Mouse (Mus musculus) embryonic fibroblast, embryonic 13.5 days (primary cell): Measurements from ENCODE around the gene Nf1. TPM values are rescaled to one million over a fixed set of nuclear protein-coding genes. Genes with fewer than 3 reads are reported as not detected.

Source experiments
- H3K27ac ChIP-seq: 2 replicates; pipeline ENCODE4 v1.5.1; 2012; ENCODE audit warnings: low read length, control low read depth, inconsistent platforms; ENCODE audit not compliant: insufficient read depth
- H3K4me1 ChIP-seq: 2 replicates; pipeline ENCODE4 v1.6.1; 2011; ENCODE audit warnings: low read length; ENCODE audit not compliant: control insufficient read depth, insufficient read depth
- H3K4me3 ChIP-seq: 2 replicates; pipeline ENCODE4 v1.5.1; 2011; ENCODE audit warnings: mild to moderate bottlenecking, control low read depth, low read length; ENCODE audit not compliant: insufficient read depth
- CTCF ChIP-seq: IDR thresholded peaks from 2 replicates; pipeline ENCODE4 v1.5.1; 2011; ENCODE audit warnings: mild to moderate bottlenecking, control low read depth, low read length, moderate library complexity, borderline replicate concordance; ENCODE audit not compliant: insufficient read depth
- POLR2A ChIP-seq: IDR thresholded peaks from 2 replicates; pipeline ENCODE4 v1.6.1; 2011; ENCODE audit warnings: low read depth, mild to moderate bottlenecking, control low read depth, low read length, moderate library complexity
- polyA plus RNA-seq: library from polyadenylated mRNA; stranded (reverse); fragments of >200 nt; gene quantifications from 2 replicates; pipeline ENCODE4 v1.2.4, GENCODE M21; 2011; ENCODE audit warnings: low read depth; ENCODE audit not compliant: missing spikeins, insufficient read length

The Nf1 gene
- polyA plus RNA-seq, 1 experiment, result 65.2 TPM

DNA sequence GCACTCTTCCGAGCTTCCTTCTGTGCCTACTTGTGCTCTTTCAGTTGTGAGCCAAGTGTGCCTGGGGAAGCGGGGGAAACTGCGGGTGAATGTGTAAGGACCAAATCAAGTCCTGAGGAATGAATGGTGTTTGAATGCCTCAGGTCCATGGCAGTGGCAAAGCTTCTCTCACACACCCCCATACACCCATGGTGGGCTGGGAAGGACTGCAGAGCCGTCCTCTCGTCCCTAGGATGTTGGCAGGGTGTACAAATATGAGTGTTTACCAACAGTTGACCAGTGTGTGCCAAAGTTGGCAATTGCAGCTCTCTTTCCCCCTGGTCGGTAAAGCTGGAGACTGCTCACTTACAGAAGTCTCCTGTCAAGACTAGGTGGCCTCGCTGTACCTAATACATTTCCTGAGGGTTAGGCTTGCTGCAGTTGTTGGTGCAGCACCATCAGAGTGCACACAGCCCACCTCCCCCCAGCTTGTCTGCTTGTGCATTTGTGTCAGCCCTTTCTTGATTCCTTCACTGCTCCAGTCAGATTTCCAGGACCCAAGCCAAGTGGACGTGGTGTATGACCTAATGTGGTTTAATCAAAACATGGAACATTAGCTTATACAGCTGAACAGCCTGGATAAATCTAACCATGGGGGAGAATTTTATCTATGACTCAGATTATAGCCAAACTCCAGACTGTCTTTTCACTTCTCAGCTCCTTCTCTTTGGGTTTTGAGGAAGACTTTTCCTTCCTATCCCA, 194.6 kb downstream of the Nf1 start:
- no peak for TF ChIP-seq POLR2A
- no peak for TF ChIP-seq CTCF
- H3K4me1 ChIP-seq, result peaks cover 12% of the 10 kb centered on the region
- no peak overlapping the region for H3K4me3 ChIP-seq
- H3K27ac ChIP-seq, result peak overlapping the region; percentile 65

DNA sequence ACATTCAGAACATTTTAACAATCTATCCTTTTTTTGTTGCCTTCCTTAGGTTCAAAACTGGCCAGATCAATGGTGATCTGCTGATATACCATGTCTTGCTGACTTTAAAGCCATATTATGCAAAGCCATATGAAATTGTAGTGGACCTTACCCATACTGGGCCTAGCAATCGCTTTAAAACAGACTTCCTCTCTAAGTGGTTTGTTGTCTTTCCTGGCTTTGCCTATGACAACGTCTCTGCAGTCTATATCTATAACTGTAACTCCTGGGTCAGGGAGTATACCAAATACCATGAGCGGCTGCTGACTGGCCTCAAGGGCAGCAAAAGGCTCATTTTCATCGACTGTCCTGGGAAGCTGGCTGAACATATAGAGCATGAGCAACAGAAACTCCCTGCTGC, 196.1 kb downstream of the Nf1 start:
- peaks cover 12% of the 10 kb centered on the region for H3K4me1 ChIP-seq
- no peak overlapping the region; the same call in 1 of the 2 replicates for H3K27ac ChIP-seq
- no peak overlapping the region for H3K4me3 ChIP-seq
- TF ChIP-seq CTCF (no peak), POLR2A (no peak)

GRCm38 (mm10) chr11:79536293-79536692, 196.8 kb downstream of the Nf1 start:
- TF ChIP-seq POLR2A, result no peak
- no peak for TF ChIP-seq CTCF
- Histone ChIP-seq H3K27ac (no peak overlapping the region), H3K4me1 (peaks cover 12% of the 10 kb centered on the region), H3K4me3 (no peak overlapping the region)

GRCm38 (mm10) chr11:79552622-79553021, 213.1 kb downstream of the Nf1 start:
- TF ChIP-seq POLR2A, result no peak
- no peak for TF ChIP-seq CTCF
- H3K4me3 ChIP-seq, result no peak overlapping the region
- H3K4me1 ChIP-seq, result no peaks in the 10 kb centered on the region
- H3K27ac ChIP-seq, result no peak overlapping the region

DNA sequence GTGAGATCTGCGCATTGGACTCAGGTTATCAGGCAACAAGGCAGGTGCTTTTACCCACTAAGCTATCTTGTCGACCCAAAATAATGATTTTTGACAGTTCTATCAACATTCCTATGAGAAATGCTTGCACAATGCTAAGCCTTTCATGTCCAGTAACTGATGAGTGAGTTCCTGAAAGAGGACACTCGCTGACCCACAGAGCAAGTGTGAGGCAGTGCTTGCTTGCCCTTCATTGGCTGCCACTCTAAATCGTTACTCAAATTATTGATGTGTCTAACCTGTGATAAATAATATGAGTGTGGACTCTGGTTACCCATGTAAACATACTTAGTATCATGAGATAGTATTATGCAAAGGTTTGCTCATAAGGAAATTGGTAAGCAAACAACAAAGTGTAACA, 221.0 kb downstream of the Nf1 start:
- Histone ChIP-seq H3K27ac (no peak overlapping the region), H3K4me3 (no peak overlapping the region), H3K4me1 (no peaks in the 10 kb centered on the region)
- no peak for TF ChIP-seq CTCF
- no peak for TF ChIP-seq POLR2A

DNA sequence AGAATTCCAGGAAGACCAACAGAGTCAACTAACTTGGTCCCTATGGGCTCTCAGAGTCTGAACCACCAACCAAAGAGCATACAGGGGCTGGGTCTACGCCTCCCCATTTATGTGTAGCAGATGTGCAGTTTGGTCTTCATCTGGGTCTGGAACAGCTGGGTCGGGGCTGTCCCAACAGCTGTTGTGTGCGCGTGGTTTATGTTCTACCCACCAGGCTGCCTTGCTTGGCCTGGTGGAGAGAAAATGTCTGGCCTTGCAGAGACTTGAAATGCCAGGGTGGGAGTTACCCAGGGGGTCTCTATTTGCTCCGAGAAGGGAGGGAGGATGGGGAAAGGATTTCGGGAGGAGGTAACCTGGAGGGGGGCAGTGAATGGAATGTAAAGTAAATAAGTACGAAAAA, 224.0 kb downstream of the Nf1 start:
- no peak overlapping the region for H3K4me3 ChIP-seq
- no peak overlapping the region for H3K27ac ChIP-seq
- no peaks in the 10 kb centered on the region for H3K4me1 ChIP-seq
- TF ChIP-seq CTCF (no peak), POLR2A (no peak)

GRCm38 (mm10) chr11:79566947-79567346, 227.5 kb downstream of the Nf1 start:
- H3K27ac ChIP-seq, result no peak overlapping the region
- H3K4me3 ChIP-seq, result no peak overlapping the region
- no peaks in the 10 kb centered on the region for H3K4me1 ChIP-seq
- TF ChIP-seq CTCF (no peak), POLR2A (no peak)

DNA sequence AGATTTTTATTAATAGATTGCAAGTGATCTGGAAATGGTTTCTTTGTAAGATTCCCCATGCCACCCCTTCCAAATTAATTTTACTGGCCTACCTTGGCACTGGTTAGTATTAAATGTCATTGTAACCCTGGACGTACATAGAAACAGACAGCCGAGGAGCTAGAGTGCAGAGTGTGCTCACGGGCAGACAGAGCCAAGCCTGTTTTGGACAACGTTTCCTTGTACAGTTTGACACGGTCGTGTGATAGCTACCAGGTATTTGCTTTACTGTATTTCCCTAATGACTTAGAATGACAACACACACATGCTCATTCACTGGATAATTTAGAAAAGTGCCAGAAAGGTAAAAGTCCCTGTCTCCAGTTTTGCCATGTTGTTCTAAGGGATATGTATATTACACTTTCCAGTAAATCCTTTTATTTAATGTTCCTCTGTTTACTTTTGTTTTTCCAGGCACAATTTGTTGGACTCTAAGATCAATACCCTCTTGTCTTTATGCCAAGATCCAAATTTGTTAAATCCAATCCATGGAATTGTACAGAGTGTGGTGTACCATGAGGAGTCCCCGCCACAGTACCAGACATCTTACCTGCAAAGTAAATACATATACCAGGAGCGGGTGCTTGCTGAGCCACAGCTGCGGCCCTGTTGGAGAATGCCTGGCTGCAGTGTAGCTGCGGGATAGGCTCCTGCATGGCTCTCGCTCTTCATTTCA, 228.9 kb downstream of the Nf1 start:
- no peaks in the 10 kb centered on the region for H3K4me1 ChIP-seq
- H3K27ac ChIP-seq, result no peak overlapping the region
- TF ChIP-seq CTCF (no peak), POLR2A (no peak)
- H3K4me3 ChIP-seq, result no peak overlapping the region

DNA sequence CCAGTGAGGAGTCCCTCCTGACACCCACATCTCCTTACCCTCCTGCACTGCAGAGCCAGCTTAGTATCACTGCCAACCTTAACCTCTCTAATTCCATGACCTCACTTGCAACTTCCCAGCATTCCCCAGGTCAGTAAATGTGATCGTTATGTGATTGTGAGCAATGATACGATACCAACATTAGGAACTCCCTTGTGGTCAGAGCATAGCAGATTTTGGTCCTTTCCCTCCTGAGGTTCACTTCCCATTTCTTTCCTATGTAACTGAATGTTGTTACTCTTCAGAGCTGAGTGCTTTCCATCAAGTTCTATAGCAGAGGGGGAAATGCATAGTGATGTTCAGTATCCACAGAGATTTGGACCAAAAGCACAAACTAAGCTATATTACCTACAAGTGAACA, 230.8 kb downstream of the Nf1 start:
- no peak overlapping the region for H3K4me3 ChIP-seq
- no peaks in the 10 kb centered on the region for H3K4me1 ChIP-seq
- no peak overlapping the region for H3K27ac ChIP-seq
- TF ChIP-seq POLR2A, result no peak
- no peak for TF ChIP-seq CTCF

- H3K4me3 ChIP-seq, result no peak overlapping the region
- H3K4me1 ChIP-seq, result no peaks in the 10 kb centered on the region
- H3K27ac ChIP-seq, result no peak overlapping the region
- no peak for TF ChIP-seq POLR2A
- TF ChIP-seq CTCF, result no peak
Observed at GRCm38 (mm10) chr11:79573836-79574235, 234.3 kb downstream of the Nf1 start.
